Mouse (Mus musculus) thymus, postnatal 10 days (tissue): ENCODE results near the gene Cd5.

Source experiments
- DNase-seq, 2 experiments: peaks; one replicate each; pipeline ENCODE4 v3.0.0; 2021; ENCODE audit warnings: low spot score in 2 of 2

The Cd5 gene

DNA sequence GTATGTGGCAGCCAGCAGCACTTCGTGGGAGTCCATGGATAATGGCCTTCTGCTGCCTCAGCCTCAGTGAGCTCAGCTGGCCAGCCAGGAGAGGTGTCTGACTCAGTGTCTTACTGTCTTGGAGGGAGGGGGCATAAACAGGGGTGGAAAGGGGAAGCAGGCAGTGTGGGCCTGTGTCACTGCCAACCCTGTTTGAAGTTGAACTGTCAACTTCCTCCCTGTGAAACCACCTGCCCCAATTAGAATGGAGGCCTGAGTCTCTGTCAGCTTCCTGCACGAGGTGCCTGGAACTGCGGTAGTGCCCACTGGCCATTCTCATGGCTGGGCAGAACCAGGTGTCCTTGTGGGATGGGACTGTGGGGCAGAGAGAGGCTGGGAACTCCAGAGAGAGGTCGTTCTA lies at the start of gene Cd5:
Gene Cd5, minus strand, starts transcription at position 192 of the 400 bp plus-strand sequence.
- DNase-seq, result peak; percentile 76 to 82

DNA sequence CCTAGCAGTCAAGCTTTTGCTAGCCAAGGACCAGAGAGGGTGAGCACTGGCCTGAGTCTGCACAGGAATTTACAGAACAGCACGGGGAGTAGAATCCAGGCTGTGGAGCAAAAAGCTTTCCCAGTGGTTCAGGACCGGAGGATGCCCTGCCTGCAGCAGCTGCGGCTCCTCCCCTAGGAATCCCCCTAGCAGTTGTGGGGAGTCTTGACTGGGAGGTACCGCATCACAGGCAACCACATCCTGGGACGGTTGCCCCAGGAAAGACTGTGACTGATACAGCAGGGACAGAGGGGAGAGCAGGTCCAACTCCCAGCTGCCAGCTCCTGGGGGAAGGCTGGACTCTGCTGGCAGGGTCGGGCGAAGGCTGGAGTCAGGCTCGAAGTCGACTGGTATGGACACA lies 49.4 kb upstream of the Cd5 start:
- peak; percentile 76 to 81 for DNase-seq

DNA sequence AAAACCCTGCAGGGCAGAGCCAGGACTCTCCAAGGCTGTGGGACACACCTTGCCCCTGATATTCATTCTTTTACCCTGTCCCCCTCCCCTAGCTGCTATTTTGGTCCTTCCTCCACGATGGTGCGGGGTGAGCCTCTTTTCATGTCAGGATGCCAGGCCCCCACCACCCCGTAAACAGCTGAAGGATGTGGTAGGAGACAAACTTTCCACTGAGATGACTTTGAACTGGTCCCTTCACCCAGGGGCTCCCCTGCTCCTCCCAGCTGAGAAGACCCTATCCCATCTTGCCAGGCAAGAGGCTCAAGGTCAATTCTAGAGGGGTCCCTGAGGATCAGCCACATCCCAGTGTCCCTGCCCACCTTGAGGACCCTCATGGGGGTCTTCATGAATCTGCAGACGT lies 48.6 kb upstream of the Cd5 start:
- peak; percentile 80 to 85 for DNase-seq

DNA sequence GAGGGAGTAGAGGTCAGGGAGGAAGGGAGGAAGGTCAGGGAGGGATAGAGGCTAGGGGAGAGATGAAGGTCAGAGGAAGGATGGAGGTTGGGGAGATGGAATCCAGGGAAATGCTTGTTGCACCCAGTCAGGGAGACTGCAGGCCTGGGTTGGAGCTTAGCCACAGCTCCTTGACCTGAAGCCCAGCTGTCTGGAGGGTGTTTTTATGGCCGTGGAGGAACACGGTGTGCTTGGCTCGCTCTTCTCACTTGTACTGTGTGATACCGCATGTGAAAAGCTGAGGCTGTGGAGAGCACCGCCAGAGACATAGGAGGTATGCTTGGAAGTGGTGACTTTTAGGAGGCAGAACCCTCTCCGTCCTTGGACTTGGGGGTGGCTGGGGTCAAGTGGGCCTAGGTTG lies 48.0 kb upstream of the Cd5 start:
- no peak for DNase-seq

DNA sequence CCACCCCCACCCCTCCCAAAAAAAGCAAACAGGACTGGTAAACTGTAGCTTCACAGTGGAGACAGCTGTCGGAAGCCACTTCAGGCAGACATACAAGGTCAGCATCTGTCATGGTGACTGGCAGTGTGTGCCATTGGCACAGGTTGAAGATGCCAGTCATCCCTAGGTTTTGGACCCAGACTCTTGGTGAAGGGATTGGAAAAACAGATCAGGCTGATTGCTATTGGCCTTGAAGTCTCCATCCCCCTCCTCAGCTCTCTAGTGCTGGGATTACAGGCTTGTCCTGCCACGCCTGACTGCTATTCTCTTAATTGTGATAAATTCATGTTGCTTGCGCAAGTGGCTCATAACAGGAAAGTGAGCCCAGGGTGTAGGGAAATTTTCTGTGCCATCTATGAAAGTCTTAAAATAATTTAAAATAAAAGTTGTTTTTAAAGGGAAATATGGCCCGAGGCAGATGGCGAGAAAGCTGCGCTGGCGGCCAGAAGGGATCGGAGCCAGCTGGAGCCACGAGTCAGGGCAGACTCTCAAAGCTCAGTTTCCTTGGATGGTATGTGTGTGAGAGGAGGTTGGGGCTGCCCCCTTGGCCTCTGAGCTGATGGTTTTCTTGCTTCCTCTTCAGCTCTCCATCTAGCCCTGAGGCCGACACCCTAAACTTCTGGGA lies 46.1 kb upstream of the Cd5 start:
- DNase-seq, result no peak

DNA sequence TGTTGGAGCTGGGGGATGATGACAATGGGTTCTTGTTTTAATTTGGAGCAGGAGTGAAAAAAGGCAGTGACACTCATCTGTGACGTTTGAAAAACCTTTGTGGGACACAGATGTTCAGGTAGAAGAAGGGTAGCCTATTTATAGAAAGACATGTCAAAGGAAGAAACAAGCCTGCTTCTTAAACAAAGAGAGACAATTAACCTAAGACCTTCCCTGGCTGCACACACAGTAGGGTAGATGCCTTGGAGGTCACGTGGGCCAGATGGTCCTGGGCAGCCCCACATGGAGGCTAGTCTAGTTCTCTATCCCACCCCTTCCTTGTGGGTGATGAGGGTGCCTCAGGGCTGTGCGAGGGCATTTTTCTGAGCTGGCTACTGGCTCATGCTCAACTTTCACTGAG lies 45.3 kb upstream of the Cd5 start:
- peak; percentile 37 to 43 for DNase-seq

DNA sequence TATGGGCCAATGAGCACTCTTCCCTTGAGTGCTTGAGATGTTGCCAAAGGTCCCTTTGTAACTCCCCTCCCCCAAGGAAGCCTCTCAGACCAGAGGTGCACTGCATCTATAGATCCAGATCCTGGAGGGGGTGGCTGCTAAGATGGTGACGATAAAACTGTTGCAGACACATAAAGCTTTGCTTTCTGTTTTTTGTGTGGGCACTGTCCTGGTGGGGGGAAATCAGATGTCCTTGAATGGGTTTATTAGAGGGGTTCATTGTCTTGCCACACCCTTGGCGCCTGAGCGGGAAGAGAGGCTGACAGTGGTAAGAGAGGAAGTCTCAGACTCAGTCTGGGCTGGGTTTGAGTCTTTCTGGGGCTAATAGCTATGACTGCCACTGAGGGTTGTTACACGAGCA lies 44.4 kb upstream of the Cd5 start:
- peak; percentile 44 to 47 for DNase-seq

DNA sequence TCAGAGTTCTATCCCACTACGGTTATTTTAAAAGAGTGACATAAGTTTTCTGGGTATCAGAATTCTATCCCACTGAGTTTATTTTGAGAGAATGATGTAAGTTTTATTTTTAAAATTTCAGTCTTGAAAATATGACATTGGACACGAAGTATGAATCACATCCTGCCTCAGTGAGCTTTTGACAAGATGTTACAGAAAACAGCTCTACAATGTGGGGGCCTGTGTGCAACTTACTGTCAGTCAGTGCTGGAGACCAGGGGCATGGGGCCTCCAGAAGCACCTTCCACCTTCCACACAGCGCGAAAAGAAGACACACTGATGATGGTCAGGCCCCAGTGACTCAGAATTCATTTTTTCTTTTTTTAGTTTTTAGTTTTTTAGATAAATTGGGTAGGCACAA lies 42.8 kb upstream of the Cd5 start:
- DNase-seq, result no peak

DNA sequence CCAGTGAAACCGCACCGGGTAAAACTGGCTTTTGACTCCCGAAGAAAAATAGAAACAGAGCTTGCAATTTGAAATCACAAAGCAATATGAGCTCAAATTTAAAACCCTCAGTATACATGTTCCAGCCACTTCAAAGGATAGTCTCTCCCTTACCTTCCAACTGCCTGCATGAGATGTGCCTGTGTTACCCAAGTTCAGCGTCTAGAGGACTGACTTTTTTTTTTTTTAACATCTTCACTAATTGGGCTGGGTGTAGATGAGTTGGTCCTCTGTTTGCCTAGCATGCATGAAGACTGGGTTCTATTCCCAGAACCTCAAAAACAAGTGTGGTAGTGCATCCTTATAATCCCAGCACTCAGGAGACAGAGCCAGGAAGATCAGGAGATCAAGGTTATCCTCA lies 38.1 kb upstream of the Cd5 start:
- DNase-seq, result no peak

DNA sequence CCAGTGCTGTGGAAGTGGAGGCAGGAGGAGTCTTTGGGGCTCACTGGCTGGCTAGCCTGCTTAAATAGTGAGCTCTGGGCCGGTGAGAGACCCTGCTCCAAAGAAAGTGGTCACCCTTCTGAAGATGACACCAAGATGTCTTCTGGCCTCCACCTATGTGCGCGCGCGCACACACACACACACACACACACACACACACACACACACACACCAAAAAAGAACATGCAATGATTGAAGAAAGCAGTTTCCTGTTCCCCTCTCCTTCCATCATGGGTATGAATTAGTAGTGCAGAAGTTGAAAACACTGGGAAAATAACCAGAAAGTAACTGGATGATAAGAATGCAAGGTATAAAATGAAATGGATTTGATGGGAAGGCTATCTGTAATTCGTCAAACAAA lies 35.3 kb upstream of the Cd5 start:
- DNase-seq, result no peak

DNA sequence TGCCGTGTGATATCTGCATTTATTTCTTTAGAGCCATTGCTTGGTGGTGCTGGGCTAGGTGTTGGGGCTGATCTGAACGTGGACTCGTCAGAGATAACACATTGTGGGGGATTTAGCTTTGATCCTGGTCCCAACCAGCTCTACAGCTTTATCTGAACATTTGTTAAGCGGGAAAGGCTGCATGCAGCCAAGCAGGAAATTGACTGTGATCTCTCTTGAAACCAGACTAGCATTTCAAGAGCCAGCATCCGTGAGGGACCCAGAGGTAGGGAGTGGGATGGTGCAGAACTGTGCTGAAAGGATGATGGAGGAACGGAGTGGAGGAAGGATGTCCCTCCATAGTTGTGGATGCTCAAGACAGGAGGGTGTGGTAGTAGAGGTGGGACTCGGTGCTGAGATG lies 34.6 kb upstream of the Cd5 start:
- no peak for DNase-seq

DNA sequence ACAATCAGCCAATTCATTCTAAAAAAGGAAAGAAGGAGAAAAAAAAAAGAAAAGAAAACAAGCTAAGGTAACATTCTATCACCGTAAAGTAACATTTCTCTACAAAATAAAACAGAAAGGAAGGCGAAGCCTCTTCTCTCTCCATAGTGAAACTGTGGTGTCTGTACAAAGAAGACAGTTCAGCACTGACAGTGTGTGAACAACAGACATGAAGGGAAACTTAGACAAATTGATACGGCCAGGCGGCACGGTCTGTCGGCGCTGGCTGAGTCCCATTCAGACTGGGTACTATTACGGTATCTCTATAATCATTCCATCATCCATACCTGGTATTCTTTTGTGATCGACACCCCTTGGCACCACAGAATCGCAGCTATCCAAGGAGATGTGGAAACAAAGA lies 34.1 kb upstream of the Cd5 start:
- no peak for DNase-seq

DNA sequence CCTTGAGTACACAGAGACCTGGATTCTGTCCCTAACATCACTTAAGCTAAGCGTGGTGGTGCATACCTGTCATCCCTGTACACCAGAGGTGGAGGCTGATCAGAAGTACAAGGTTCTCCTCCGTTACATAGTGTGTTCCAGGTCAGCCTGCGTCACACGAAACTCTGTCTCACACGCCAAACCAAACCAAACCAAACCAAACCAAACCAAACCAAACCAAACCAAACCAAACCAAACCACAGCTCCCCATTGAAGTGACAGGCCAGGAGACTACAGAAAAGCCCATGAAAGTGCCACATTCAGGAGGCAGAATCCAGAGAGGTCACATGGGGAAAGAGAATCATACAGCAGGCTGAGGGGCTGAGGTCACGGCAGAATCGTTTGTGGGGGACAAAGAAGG lies 33.2 kb upstream of the Cd5 start:
- no peak for DNase-seq

DNA sequence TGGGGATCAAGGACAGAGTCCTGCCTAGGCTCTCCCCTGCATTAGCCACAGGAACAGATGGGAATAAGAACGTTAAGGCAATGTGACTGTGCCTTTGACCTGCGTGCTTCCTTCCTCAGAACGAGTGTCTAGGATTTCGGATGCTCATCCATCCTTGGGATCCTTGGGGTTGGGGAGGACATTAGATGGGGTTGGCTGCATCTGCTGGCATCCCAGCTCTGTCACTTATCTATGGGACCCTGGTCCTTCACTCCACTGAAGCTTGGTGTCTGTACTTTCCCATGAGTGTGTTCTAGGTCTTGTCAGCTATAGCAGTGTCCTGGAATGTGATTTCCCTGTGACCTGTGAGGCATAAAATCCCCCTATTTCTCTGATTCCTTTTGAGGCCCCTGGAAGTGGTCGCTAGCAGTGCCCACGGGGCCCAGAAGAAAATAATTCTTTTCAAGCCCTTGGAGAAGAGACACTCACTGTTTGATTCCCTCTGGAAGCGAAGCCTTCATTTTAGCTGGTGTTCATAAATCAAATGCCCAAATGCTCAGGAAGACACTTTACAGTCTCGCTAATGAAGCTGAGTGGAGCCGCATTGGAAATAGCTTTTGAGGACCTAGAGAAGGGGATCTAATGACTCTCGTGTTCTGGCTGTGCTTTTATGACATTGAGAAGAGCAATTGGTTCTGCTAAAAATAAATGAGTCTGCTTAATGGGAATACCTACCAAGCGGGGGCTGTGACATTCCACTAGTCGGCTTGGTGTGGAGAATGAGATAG lies 30.8 kb upstream of the Cd5 start:
- no peak for DNase-seq

DNA sequence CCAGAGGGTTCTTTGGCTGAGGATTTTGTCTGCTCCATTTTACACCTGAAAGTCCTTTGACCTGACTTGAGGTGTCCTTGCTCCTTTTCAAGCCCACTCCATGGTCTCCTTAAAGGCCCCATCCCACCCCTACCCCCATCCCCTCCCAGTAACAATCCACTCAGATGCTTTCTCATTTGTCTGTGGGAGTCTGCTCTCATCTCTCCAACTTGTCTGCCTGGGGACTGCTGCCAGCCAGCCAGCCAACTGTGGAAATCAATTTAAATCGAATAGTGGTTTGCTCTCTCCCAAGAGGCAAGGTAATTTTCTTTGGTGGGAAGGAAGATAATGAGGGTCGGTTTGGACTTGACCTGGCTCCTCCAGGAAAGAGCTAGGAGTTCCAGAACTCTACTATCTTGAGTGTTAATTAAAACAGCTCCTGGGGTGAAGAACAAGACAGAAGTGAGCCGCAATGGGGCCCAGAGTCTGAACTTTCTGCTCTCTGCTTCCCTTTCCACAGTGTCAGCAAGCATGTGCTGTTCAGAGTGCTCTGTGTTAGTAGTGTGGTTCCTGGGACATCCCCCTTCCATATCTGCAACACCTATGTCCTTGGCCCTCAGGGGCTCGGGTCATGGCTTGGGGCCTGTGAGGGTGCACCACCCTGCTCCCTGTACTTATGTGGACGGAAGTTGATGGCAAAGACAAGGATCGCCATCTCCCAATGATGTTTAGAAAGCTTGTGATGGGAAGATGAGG lies 30.1 kb upstream of the Cd5 start:
- no peak for DNase-seq

DNA sequence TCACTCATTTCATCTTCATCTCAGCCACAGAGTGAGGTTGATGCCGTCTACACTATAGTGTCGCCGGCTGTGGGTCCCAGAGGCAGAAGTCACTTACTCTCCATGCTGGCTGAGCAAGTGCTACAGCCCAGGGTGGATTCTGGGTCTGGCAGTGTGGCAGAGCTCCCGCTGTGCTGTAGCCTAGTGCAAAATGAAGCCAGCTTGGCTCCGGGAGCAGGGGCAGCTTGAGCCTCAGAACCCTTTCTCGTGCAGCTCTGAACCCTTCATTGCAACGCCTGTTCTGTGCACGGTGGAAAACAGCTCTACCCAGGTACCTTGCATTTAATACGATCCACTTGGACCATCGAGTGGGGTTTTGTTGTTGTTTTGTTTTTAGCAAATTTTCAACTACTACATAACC lies 28.8 kb upstream of the Cd5 start:
- no peak for DNase-seq

DNA sequence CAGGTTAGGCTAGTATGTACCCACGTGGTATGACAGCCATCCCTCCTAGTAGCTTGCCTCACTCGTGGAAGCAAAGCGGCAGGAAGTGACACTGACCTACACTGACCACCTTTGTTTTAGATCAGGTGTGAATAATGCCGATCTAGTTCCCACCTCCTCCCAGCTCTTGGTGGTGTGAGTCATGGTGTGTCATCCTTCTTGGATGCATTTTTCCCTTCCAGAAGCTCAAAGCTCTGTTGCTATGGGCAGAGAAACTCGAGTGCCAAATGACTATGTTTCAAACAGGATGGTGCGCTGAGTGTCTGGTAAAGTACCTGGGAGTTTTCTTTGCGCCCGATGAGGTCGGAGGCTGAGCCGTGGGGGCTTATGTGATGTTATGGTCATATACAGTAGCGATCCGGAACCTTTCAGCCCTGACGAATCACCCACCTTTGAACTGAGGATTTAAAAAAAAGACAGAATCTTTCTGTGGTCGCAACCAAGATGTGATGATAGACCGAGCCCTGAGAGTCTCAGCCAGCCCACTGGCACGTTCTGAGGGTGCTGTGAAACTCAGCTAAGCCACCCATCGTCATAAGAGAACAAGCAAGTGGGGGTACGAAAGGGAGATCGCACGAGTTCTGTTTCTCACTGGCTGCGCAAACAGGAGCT lies 24.7 kb upstream of the Cd5 start:
- DNase-seq, result no peak

DNA sequence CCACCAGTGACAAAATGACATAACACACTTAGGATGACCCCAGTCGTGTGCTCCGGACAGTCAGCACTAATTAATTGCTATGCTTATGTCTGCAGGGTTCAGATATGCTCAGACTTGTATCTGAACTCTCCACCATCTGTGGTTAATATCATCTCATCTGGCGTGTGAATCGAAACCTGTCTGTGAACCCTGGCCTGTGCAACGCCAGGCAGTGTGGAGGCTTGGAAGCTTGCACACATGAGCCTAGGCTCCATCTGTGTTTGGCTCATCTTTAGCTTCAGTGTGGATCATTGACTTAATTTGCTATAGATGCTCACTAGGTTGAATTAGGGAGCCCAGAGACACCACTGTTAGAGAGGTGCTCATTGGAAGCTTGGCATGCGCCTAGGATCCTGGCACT lies 23.7 kb upstream of the Cd5 start:
- DNase-seq, result no peak

DNA sequence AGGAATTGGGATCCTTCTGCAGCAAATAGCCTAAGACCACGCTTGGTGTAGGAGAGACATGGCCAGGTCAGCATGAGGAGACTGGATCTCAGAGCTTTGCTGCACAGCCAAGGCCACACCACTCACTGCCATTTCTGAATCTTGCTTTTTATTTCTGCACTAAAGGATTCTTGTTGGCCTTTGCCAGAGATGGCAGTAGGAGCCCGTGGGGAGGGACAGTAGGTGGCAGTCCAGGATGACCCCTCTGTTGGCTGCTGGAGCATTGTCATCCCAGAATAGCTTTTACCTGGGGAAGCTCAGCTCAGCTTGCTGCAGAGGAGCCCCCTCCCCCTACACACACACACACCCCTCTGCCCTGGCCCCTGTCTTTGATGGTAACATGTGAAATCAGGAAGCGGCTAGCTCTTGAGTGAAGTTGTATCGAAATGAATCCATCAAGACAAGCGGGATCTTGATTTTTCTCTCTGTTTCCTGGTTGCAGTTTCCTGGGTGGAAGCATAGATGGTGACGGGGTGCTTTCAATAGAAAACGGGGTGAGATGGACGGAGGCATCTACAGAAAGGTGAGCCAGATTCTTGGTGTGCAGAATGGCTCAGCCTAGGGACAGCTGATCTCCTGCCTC lies 23.1 kb upstream of the Cd5 start:
- DNase-seq, result no peak

DNA sequence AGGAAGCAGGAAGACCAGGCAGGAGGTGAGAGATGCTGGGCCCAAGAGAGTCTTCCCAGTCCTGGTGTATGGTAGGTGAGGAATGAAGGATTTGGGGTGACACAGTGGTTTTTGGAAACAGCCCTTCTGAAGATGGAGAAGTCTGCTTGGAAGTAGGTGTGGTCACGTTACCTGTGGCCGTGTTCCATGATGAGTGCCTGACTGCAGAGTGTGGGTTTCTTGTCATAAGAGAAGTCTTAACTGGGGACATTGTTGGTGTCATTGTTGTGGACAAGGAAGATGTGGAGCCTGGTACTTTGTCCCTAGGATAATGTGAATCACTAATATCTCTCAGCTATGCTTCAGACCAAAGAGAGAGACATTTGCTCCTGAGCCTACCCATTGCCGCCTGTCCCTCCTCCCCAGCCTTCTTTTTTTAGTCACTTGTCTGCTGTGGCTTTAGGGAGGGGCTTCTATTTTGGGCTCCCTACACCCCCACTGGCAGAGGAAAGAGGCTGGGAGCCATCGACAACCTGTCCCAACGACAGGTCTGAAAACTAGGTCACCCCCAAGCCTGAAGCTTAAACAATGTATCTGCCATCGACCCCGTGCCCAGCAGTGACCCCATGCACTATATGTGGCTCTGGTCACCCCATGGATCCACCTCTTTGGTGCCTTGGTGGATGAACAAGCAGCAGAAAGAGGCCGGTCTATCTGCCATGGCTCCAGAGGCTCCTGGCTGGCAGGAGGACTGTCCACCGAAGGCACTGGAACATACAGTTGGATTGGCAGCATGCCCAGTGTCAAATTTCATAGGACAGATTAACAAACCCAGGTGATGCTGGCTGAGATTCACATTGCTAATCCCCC lies 21.4 kb upstream of the Cd5 start:
- peak in 1 of 2 experiments; percentile 53 for DNase-seq

DNA sequence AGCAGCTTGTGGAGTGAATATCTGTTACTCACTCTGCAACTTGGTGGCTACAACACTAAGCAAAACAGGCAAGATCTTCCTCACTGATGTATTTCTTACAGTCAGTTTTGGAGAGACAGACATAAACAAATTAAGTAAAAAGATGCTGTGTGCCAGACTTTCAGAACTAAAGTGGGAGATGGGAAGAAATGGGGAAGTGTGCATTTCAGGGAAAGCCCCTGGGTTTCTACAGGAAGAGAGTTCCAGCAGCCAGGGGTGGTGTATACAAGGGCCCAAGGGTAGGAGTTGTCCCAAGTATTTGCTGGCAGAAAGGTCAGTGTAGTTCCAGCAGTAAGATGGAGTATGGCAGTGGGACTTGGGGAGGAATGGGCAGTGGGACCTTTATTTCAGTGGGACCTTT lies 20.7 kb upstream of the Cd5 start:
- DNase-seq, result no peak
